Mouse (Mus musculus): Measurements from ENCODE around the gene Sptbn1. TPM values are rescaled to one million over a fixed set of nuclear protein-coding genes. Genes with fewer than 3 reads are reported as not detected.

The Sptbn1 gene
- polyA plus RNA-seq, 1 experiment: 294 TPM

GRCm38 (mm10) chr11:30198091-30198675 lies 69.8 kb downstream of the Sptbn1 start:
- H3K4me1 ChIP-seq (ENCODE audit: control insufficient read depth, insufficient read depth, low read length): peaks cover 19% of the 10 kb centered on the region
- DNase-seq: peak; percentile 69
- TF ChIP-seq CTCF (IDR thresholded peaks at IDR 0.05; ENCODE audit: insufficient read depth, low read length): no peak
- no peak; the same call in 1 of the 2 replicates for TF ChIP-seq POLR2A (IDR thresholded peaks at IDR 0.05; ENCODE audit: borderline replicate concordance, extremely low read depth, low read depth, low read length)
- H3K4me3 ChIP-seq (replicated peaks; ENCODE audit: extremely low read depth, low read depth, low read length): peak overlapping the region; percentile 45
- 6% methylated on average over 34 of the region's 34 CpGs for WGBS

GRCm38 (mm10) chr11:30197564-30198090 lies 70.3 kb downstream of the Sptbn1 start:
- no peak for TF ChIP-seq POLR2A (IDR thresholded peaks at IDR 0.05; ENCODE audit: borderline replicate concordance, extremely low read depth, low read depth, low read length)
- TF ChIP-seq CTCF (IDR thresholded peaks at IDR 0.05; ENCODE audit: insufficient read depth, low read length): no peak
- Histone ChIP-seq H3K4me3 (replicated peaks; ENCODE audit: extremely low read depth, low read depth, low read length) (peak overlapping the region; percentile 45), H3K4me1 (ENCODE audit: control insufficient read depth, insufficient read depth, low read length) (peaks cover 20% of the 10 kb centered on the region)
- no peak for DNase-seq
- 4% methylated on average over 21 of the region's 21 CpGs for WGBS

- 24% methylated on average over 4 of the region's 4 CpGs for WGBS
- Histone ChIP-seq H3K4me3 (replicated peaks; ENCODE audit: extremely low read depth, low read depth, low read length) (no peak overlapping the region), H3K4me1 (ENCODE audit: control insufficient read depth, insufficient read depth, low read length) (peaks cover 27% of the 10 kb centered on the region)
- TF ChIP-seq POLR2A (IDR thresholded peaks at IDR 0.05; ENCODE audit: borderline replicate concordance, extremely low read depth, low read depth, low read length): no peak
- no peak for TF ChIP-seq CTCF (IDR thresholded peaks at IDR 0.05; ENCODE audit: insufficient read depth, low read length)
- no peak for DNase-seq
Measured at GRCm38 (mm10) chr11:30196368-30197070, 71.5 kb downstream of the Sptbn1 start.

GRCm38 (mm10) chr11:30195756-30196155 lies 72.2 kb downstream of the Sptbn1 start:
- WGBS: 23% methylated on average over 3 of the region's 3 CpGs
- no peak for TF ChIP-seq POLR2A (IDR thresholded peaks at IDR 0.05; ENCODE audit: borderline replicate concordance, extremely low read depth, low read depth, low read length)
- TF ChIP-seq CTCF (IDR thresholded peaks at IDR 0.05; ENCODE audit: insufficient read depth, low read length): no peak
- DNase-seq: no peak
- peaks cover 29% of the 10 kb centered on the region for H3K4me1 ChIP-seq (ENCODE audit: control insufficient read depth, insufficient read depth, low read length)
- H3K4me3 ChIP-seq (replicated peaks; ENCODE audit: extremely low read depth, low read depth, low read length): no peak overlapping the region

- TF ChIP-seq POLR2A (IDR thresholded peaks at IDR 0.05; ENCODE audit: borderline replicate concordance, extremely low read depth, low read depth, low read length) (no peak), CTCF (IDR thresholded peaks at IDR 0.05; ENCODE audit: insufficient read depth, low read length) (no peak)
- no peak for DNase-seq
- no peak overlapping the region for H3K4me3 ChIP-seq (replicated peaks; ENCODE audit: extremely low read depth, low read depth, low read length)
- WGBS: 58% methylated on average over 1 of the region's 1 CpGs
- H3K4me1 ChIP-seq (ENCODE audit: control insufficient read depth, insufficient read depth, low read length): peaks cover 34% of the 10 kb centered on the region
Measured at GRCm38 (mm10) chr11:30194800-30195199, 73.2 kb downstream of the Sptbn1 start.

GRCm38 (mm10) chr11:30190959-30191358 lies 77.0 kb downstream of the Sptbn1 start:
- TF ChIP-seq CTCF (IDR thresholded peaks at IDR 0.05; ENCODE audit: insufficient read depth, low read length) (no peak), POLR2A (IDR thresholded peaks at IDR 0.05; ENCODE audit: borderline replicate concordance, extremely low read depth, low read depth, low read length) (no peak)
- Histone ChIP-seq H3K4me1 (ENCODE audit: control insufficient read depth, insufficient read depth, low read length) (peaks cover 36% of the 10 kb centered on the region), H3K4me3 (replicated peaks; ENCODE audit: extremely low read depth, low read depth, low read length) (no peak overlapping the region)
- WGBS: 65% methylated on average over 4 of the region's 4 CpGs
- DNase-seq: no peak

GRCm38 (mm10) chr11:30190119-30190518 lies 77.9 kb downstream of the Sptbn1 start:
- DNase-seq: no peak
- H3K4me3 ChIP-seq (replicated peaks; ENCODE audit: extremely low read depth, low read depth, low read length): no peak overlapping the region
- no peak for TF ChIP-seq CTCF (IDR thresholded peaks at IDR 0.05; ENCODE audit: insufficient read depth, low read length)
- TF ChIP-seq POLR2A (IDR thresholded peaks at IDR 0.05; ENCODE audit: borderline replicate concordance, extremely low read depth, low read depth, low read length): no peak
- peaks cover 40% of the 10 kb centered on the region for H3K4me1 ChIP-seq (ENCODE audit: control insufficient read depth, insufficient read depth, low read length)
- 28% methylated on average over 3 of the region's 3 CpGs for WGBS

GRCm38 (mm10) chr11:30186902-30187470 lies 81.0 kb downstream of the Sptbn1 start:
- peaks cover 54% of the 10 kb centered on the region for H3K4me1 ChIP-seq (ENCODE audit: control insufficient read depth, insufficient read depth, low read length)
- TF ChIP-seq CTCF (IDR thresholded peaks at IDR 0.05; ENCODE audit: insufficient read depth, low read length) (no peak), POLR2A (IDR thresholded peaks at IDR 0.05; ENCODE audit: borderline replicate concordance, extremely low read depth, low read depth, low read length) (no peak)
- 39% methylated on average over 4 of the region's 4 CpGs for WGBS
- no peak for DNase-seq
- no peak overlapping the region for H3K4me3 ChIP-seq (replicated peaks; ENCODE audit: extremely low read depth, low read depth, low read length)

- Histone ChIP-seq H3K4me1 (ENCODE audit: control insufficient read depth, insufficient read depth, low read length) (peaks cover 48% of the 10 kb centered on the region), H3K4me3 (replicated peaks; ENCODE audit: extremely low read depth, low read depth, low read length) (no peak overlapping the region)
- TF ChIP-seq CTCF (IDR thresholded peaks at IDR 0.05; ENCODE audit: insufficient read depth, low read length): no peak
- no peak for TF ChIP-seq POLR2A (IDR thresholded peaks at IDR 0.05; ENCODE audit: borderline replicate concordance, extremely low read depth, low read depth, low read length)
- WGBS: 48% methylated on average over 2 of the region's 2 CpGs
- DNase-seq: no peak
Measured at GRCm38 (mm10) chr11:30184527-30184926, 83.4 kb downstream of the Sptbn1 start.

Measured in lung, adult 2 months (tissue).